Mouse (Mus musculus) heart, postnatal 0 days (tissue): ENCODE data around the gene Tfr2. TPM values are rescaled to one million over a fixed set of nuclear protein-coding genes. Genes with fewer than 3 reads are reported as not detected.

Experiments used
- ATAC-seq: fragments of 200-750 bp; cut with Nextera tagmentation; 2 replicates; pipeline ENCODE4 v1.8.0; 2017; ENCODE audit warnings: low read depth, moderate number of reproducible peaks, moderate library complexity; ENCODE audit not compliant: insufficient read depth
- DNase-seq: peaks from one replicate; pipeline ENCODE4 v3.0.0-alpha.2; 2016; ENCODE audit warnings: low spot score
- H3K27ac ChIP-seq: fragments of 300-500 bp; sonication (generic); 2 replicates; pipeline ENCODE4 v1.5.1; 2014; ENCODE audit warnings: low read depth, mild to moderate bottlenecking
- H3K27me3 ChIP-seq: fragments of 300-500 bp; sonication (generic); 2 replicates; pipeline ENCODE4 v1.6.1; 2014; ENCODE audit warnings: low read length, mixed read lengths; ENCODE audit not compliant: control insufficient read depth, insufficient read depth
- H3K36me3 ChIP-seq: fragments of 300-500 bp; sonication (generic); replicated peaks from 2 replicates; pipeline ENCODE4 v1.6.1; 2014; ENCODE audit warnings: low read length, mixed read lengths; ENCODE audit not compliant: control insufficient read depth, insufficient read depth
- H3K4me1 ChIP-seq: fragments of 300-500 bp; sonication (generic); 2 replicates; pipeline ENCODE4 v1.6.1; 2014; ENCODE audit warnings: antibody characterized with exemption; ENCODE audit not compliant: control insufficient read depth, insufficient read depth
- H3K4me2 ChIP-seq: fragments of 300-500 bp; sonication (generic); 2 replicates; pipeline ENCODE4 v1.6.1; 2014; ENCODE audit warnings: low read depth, mild to moderate bottlenecking, low read length, moderate library complexity
- H3K4me3 ChIP-seq: fragments of 300-500 bp; sonication (generic); 2 replicates; pipeline ENCODE4 v1.5.1; 2014; ENCODE audit warnings: low read depth, low read length
- H3K9ac ChIP-seq: fragments of 300-500 bp; sonication (generic); replicated peaks from 2 replicates; pipeline ENCODE4 v1.6.1; 2014; ENCODE audit warnings: low read depth, low read length, mixed read lengths
- H3K9me3 ChIP-seq: fragments of 300-500 bp; sonication (generic); replicated peaks from 2 replicates; pipeline ENCODE4 v1.6.1; 2016; ENCODE audit warnings: low read length; ENCODE audit not compliant: control insufficient read depth
- CTCF ChIP-seq: IDR thresholded peaks from 2 replicates; pipeline ENCODE4 v1.5.1; 2016; ENCODE audit warnings: antibody characterized with exemption, control low read depth, low read depth
- EP300 ChIP-seq: IDR thresholded peaks from 2 replicates; pipeline ENCODE4 v1.6.1; 2016; ENCODE audit warnings: antibody characterized with exemption, low read depth
- WGBS: fragments of 180-500 bp; shearing (Covaris S2); extraction: QIAGEN DNeasy Blood & Tissue Kit; methylation state at CpG from one replicate; pipeline ENCODE4 v1.1.7; 2014; 5-methylcytosine and 5-hydroxymethylcytosine counted together
- polyA plus RNA-seq: library from polyadenylated mRNA; unstranded; fragments of >200 nt; fragmentation: Nextera tagmentation; extraction: Ambion mirVana; gene quantifications from 2 replicates; pipeline ENCODE4 v1.2.1, GENCODE M21; 2015
- total RNA-seq: library from RNA; depleted of rRNA; stranded (reverse); fragments of >200 nt; gene quantifications from 2 replicates; pipeline ENCODE4 v1.2.3, GENCODE M21; 2014; ENCODE audit warnings: low replicate concordance; rRNA removed

Tfr2 gene
- total RNA-seq (0.50 TPM in 1 of 2 replicates, not detected in the other), polyA plus RNA-seq (0.07 and 0.12 TPM in 2 replicates)

- Histone ChIP-seq H3K9ac (no peak within 1 kb of the TSS), H3K4me2 (no peak within 1 kb of the TSS), H3K36me3 (no peaks in the 10 kb centered on the region), H3K9me3 (no peaks in the 10 kb centered on the region), H3K4me1 (0 out of 2 replicates have a peak, but pooled peaks cover 2% of the 10 kb centered on the region), H3K27ac (no peak within 1 kb of the TSS), H3K27me3 (0 out of 2 replicates have a peak, but pooled peaks cover 3% of the 10 kb centered on the region), H3K4me3 (no peak within 1 kb of the TSS)
- DNase-seq (no peak), ATAC-seq (peak; percentile 61; the same call in 1 of the 2 replicates)
- TF ChIP-seq EP300 (no peak), CTCF (no peak)
- 18% methylated on average over 9 of the region's 9 CpGs for WGBS
Observed at GRCm38 (mm10) chr5:137569665-137570064, at the start of gene Tfr2. Gene Tfr2, plus strand, starts transcription at chr5:137569840.

- Histone ChIP-seq H3K4me3 (no peak overlapping the region), H3K4me2 (no peak overlapping the region), H3K36me3 (peaks cover 90% of the 10 kb centered on the region), H3K4me1 (no peaks in the 10 kb centered on the region), H3K9me3 (no peaks in the 10 kb centered on the region), H3K27ac (no peak overlapping the region), H3K9ac (no peak overlapping the region), H3K27me3 (no peaks in the 10 kb centered on the region)
- DNase-seq (no peak), ATAC-seq (no peak)
- WGBS, result 76% methylated on average over 9 of the region's 9 CpGs
- TF ChIP-seq EP300, result no peak
- TF ChIP-seq CTCF, result no peak
Observed at GRCm38 (mm10) chr5:137521861-137522260, 47.8 kb upstream of the Tfr2 start.

GRCm38 (mm10) chr5:137522711-137523110, 46.9 kb upstream of the Tfr2 start:
- DNase-seq, result no peak

GRCm38 (mm10) chr5:137523396-137524250, 46.0 kb upstream of the Tfr2 start:
- Histone ChIP-seq H3K4me2 (no peak overlapping the region), H3K4me3 (no peak overlapping the region), H3K27ac (no peak overlapping the region), H3K36me3 (peaks cover 99% of the 10 kb centered on the region), H3K27me3 (no peaks in the 10 kb centered on the region), H3K9ac (no peak overlapping the region), H3K9me3 (no peaks in the 10 kb centered on the region), H3K4me1 (no peaks in the 10 kb centered on the region)
- DNase-seq, result no peak
- TF ChIP-seq CTCF (no peak), EP300 (no peak)
- WGBS, result 75% methylated on average over 25 of the region's 25 CpGs
- ATAC-seq, result no peak

More at GRCm38 (mm10) chr5:137522711-137523110, 46.9 kb upstream of the Tfr2 start:
- no peak overlapping the region for H3K9ac ChIP-seq
- H3K4me2 ChIP-seq, result no peak overlapping the region
- H3K9me3 ChIP-seq, result no peaks in the 10 kb centered on the region
- no peak for ATAC-seq
- H3K4me3 ChIP-seq, result no peak overlapping the region
- 69% methylated on average over 11 of the region's 11 CpGs for WGBS
- peaks cover 93% of the 10 kb centered on the region for H3K36me3 ChIP-seq
- H3K4me1 ChIP-seq, result no peaks in the 10 kb centered on the region
- H3K27ac ChIP-seq, result no peak overlapping the region
- no peaks in the 10 kb centered on the region for H3K27me3 ChIP-seq
- TF ChIP-seq EP300, result no peak
- TF ChIP-seq CTCF, result no peak

- TF ChIP-seq EP300 (no peak), CTCF (no peak)
- 82% methylated on average over 4 of the region's 8 CpGs for WGBS
- no peak overlapping the region for H3K9ac ChIP-seq
- DNase-seq (no peak), ATAC-seq (no peak)
- no peaks in the 10 kb centered on the region for H3K4me1 ChIP-seq
- H3K4me3 ChIP-seq, result no peak overlapping the region
- H3K27me3 ChIP-seq, result no peaks in the 10 kb centered on the region
- H3K4me2 ChIP-seq, result no peak overlapping the region
- H3K36me3 ChIP-seq, result peaks cover 99% of the 10 kb centered on the region
- no peak overlapping the region for H3K27ac ChIP-seq
- no peaks in the 10 kb centered on the region for H3K9me3 ChIP-seq
Observed at GRCm38 (mm10) chr5:137524251-137524515, 45.5 kb upstream of the Tfr2 start.

GRCm38 (mm10) chr5:137524671-137525070, 45.0 kb upstream of the Tfr2 start:
- Histone ChIP-seq H3K4me1 (no peaks in the 10 kb centered on the region), H3K27me3 (no peaks in the 10 kb centered on the region), H3K27ac (no peak overlapping the region), H3K4me2 (no peak overlapping the region), H3K9me3 (no peaks in the 10 kb centered on the region), H3K9ac (no peak overlapping the region), H3K4me3 (no peak overlapping the region), H3K36me3 (peaks cover 99% of the 10 kb centered on the region)
- WGBS, result 85% methylated on average over 13 of the region's 13 CpGs
- no peak for DNase-seq
- ATAC-seq, result no peak
- no peak for TF ChIP-seq CTCF
- TF ChIP-seq EP300, result no peak
